Mouse (Mus musculus): Measurements from ENCODE around the gene Spz1.

The Spz1 gene

DNA sequence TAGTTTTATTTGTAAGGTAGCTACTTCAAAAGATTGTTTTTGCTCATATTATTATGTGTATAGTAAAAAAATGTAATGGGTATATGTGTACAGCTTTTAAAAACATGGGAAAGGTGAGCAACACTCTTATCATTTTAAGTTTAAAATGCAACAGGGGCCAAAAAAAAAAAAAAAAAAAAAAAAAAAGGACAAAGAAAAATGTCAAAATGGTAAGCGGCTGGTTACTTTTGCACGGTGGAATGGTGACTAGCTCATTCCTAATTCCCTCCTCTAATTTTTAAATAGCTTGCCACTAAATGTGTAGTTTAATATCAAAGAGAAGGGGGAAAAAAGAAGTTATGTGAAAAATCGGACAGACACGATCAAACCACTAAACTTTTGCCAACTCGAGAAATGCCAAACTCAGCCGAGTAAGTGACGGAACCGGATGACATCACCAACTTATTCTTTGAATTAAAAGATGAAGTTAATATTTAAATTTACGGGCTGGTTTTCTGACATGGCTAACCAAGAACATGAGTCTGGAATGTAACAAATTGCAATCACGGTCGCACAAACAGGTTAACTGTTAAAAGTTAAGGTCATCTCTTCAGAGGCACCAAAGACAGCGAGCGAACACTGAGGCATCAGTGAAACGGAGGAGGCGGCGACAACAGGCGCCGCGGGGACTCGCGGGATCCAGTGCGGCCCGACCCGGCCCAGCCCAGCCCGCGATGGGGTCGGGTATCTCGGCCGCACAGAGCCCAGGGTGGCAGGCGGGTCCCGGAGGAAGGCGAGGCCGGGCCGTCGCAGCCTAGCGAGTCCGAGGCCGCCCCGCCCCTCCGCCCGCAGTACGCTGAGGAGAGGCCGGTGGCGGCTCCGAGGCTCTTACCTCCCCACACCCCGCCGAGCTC, 45.9 kb downstream of the Spz1 start:
- POLR2A ChIA-PET, result interaction anchor here (0.6 to 2.2 kb wide), 18 partner anchors 8 to 1151 kb away, joined by 3 to 18 read pairs (median 4); partner anchors contain the start of genes Dhfr (in 4 of the 4), Msh3 (in 4 of the 4) and Serinc5 (in 1 of the 4)
- CTCF ChIA-PET, result interaction anchor here in 3 of 4 experiments (0.5 to 1.4 kb wide), 5 partner anchors 11 to 455 kb away, joined by 3 to 5 read pairs (median 4); partner anchors contain the start of gene Msh3 (in 1 of the 3)
